Mouse (Mus musculus): ENCODE data around the gene Xkr8. TPM values are rescaled to one million over a fixed set of nuclear protein-coding genes. Genes with fewer than 3 reads are reported as not detected.

Xkr8 gene
- polyA plus RNA-seq, 1 experiment from 2014 or later, result 3.0 TPM

DNA sequence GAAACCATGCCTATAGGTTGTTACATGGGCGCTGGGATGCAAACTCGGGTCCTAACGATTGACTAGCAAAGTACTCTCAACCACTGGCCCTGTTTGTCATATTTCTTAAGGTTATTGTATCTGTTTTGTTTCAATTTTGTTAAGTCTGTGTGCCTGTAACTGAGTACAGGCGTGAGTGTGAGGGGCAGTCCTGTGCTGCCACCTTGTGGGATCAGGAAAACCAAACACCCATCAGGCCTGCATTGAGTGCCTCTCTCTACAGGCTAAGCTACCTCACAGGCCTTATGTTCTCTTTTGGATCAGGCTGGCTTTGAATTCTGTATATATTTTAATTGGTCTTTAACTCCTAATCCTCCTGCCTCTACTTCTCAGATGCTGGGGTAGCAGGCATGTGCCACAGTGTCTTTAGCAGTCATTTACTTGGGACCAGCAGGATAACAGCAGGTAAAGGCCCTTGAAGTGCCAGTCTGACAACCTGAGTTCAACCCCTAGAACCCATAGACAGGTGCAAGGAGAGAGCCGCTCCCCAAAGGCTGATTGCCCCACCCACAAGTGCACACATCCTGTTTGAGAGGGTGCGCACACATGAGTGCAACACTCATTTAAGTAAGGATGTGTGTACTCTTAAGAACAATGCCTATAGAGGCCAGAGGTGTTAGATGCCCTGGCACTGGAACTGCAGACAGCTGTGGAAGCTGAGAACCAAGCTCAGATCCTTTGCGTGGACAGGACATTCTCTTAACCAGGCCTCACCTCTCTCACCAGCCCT is 55.4 kb downstream of the Xkr8 start:
- WGBS (ENCODE audit: insufficient replicate concordance), result 73% methylated on average over 7 of the region's 7 CpGs
- no peaks in the 10 kb centered on the region for H3K27me3 ChIP-seq
- no peak for ATAC-seq (ENCODE audit: insufficient read depth)
- no peaks in the 10 kb centered on the region for H3K9me3 ChIP-seq (replicated peaks)
- no peak overlapping the region for H3K9ac ChIP-seq
- no peak overlapping the region for H3K4me2 ChIP-seq
- H3K4me1 ChIP-seq (replicated peaks), result no peaks in the 10 kb centered on the region
- H3K36me3 ChIP-seq (replicated peaks), result peaks cover 68% of the 10 kb centered on the region
- no peak overlapping the region for H3K27ac ChIP-seq (replicated peaks)
- H3K4me3 ChIP-seq (replicated peaks), result no peak overlapping the region

Other genes starting within 250 kb of the Xkr8 start
- gene Sesn2, start 222.0 kb downstream of the Xkr8 start, polyA plus RNA-seq (2015; fragmentation: Nextera tagmentation; extraction: Ambion mirVana), result 7.4 and 7.8 TPM in 2 replicates
- gene Atpif1, start 198.9 kb downstream of the Xkr8 start, polyA plus RNA-seq (2015; fragmentation: Nextera tagmentation; extraction: Ambion mirVana), result 991 and 1,178 TPM in 2 replicates
- 68.8 and 84.7 TPM in 2 replicates for gene Dnajc8, start 197.0 kb downstream of the Xkr8 start, polyA plus RNA-seq (2015; fragmentation: Nextera tagmentation; extraction: Ambion mirVana)
- 1.1 and 1.2 TPM in 2 replicates for gene Ptafr, start 168.5 kb downstream of the Xkr8 start, polyA plus RNA-seq (2015; fragmentation: Nextera tagmentation; extraction: Ambion mirVana)
- gene Eya3, start 93.6 kb downstream of the Xkr8 start, polyA plus RNA-seq (2015; fragmentation: Nextera tagmentation; extraction: Ambion mirVana), result 14.4 and 14.9 TPM in 2 replicates
- 1.0 and 1.1 TPM in 2 replicates for gene Smpdl3b, start 24.7 kb upstream of the Xkr8 start, polyA plus RNA-seq (2015; fragmentation: Nextera tagmentation; extraction: Ambion mirVana)
- gene Rpa2, start 35.8 kb upstream of the Xkr8 start, polyA plus RNA-seq (2015; fragmentation: Nextera tagmentation; extraction: Ambion mirVana), result 78.2 and 81.3 TPM in 2 replicates
- gene Themis2, start 63.8 kb upstream of the Xkr8 start, polyA plus RNA-seq (2015; fragmentation: Nextera tagmentation; extraction: Ambion mirVana), result 2.8 and 3.4 TPM in 2 replicates
- 22.3 and 22.5 TPM in 2 replicates for gene Ppp1r8, start 110.6 kb upstream of the Xkr8 start, polyA plus RNA-seq (2015; fragmentation: Nextera tagmentation; extraction: Ambion mirVana)
- gene Stx12, start 152.0 kb upstream of the Xkr8 start, polyA plus RNA-seq (2015; fragmentation: Nextera tagmentation; extraction: Ambion mirVana), result 14.8 and 15.9 TPM in 2 replicates
- 27.6 and 28.5 TPM in 2 replicates for gene Fam76a, start 190.0 kb upstream of the Xkr8 start, polyA plus RNA-seq (2015; fragmentation: Nextera tagmentation; extraction: Ambion mirVana)
- 2.7 and 2.8 TPM in 2 replicates for gene Fgr, start 241.5 kb upstream of the Xkr8 start, polyA plus RNA-seq (2015; fragmentation: Nextera tagmentation; extraction: Ambion mirVana)